Mouse (Mus musculus) heart, postnatal 4 days (tissue): ENCODE results near the gene Mrpl20. TPM values are rescaled to one million over a fixed set of nuclear protein-coding genes. Genes with fewer than 3 reads are reported as not detected.

ENCODE experiments used
- DNase-seq: peaks from one replicate; pipeline ENCODE4 v3.0.0; 2021
- total RNA-seq, 2 experiments: library from RNA; stranded (reverse); gene quantifications; 2 replicates each; pipeline ENCODE4 v1.2.3; 2021

Gene Mrpl20
- 10 to 100 TPM; 78.1 to 95.5 TPM for total RNA-seq

- no peak for DNase-seq
Observed at GRCm38 (mm10) chr4:155802741-155803339, at the start of gene Mrpl20. Gene Mrpl20 (plus strand): TSS chr4:155802878.

GRCm38 (mm10) chr4:155757011-155757410 lies 45.7 kb upstream of the Mrpl20 start:
- peak; percentile 26 for DNase-seq

GRCm38 (mm10) chr4:155759862-155760612 lies 42.6 kb upstream of the Mrpl20 start:
- DNase-seq, result peak; percentile 47

- peak; percentile 98 for DNase-seq
Observed at GRCm38 (mm10) chr4:155760613-155761355, 41.9 kb upstream of the Mrpl20 start, which contains the start of gene Atad3a. Gene Atad3a (minus strand): TSS chr4:155761093.

- no peak for DNase-seq
Observed at GRCm38 (mm10) chr4:155761356-155762099, 41.1 kb upstream of the Mrpl20 start.

GRCm38 (mm10) chr4:155762357-155762756 lies 40.3 kb upstream of the Mrpl20 start:
- no peak for DNase-seq

- DNase-seq, result no peak
Observed at GRCm38 (mm10) chr4:155769496-155769879, 33.2 kb upstream of the Mrpl20 start.

- peak; percentile 95 for DNase-seq
Observed at GRCm38 (mm10) chr4:155769880-155770512, 32.7 kb upstream of the Mrpl20 start.

- no peak for DNase-seq
Observed at GRCm38 (mm10) chr4:155770626-155771025, 32.1 kb upstream of the Mrpl20 start.

- DNase-seq, result no peak
Observed at GRCm38 (mm10) chr4:155771706-155772105, 31.0 kb upstream of the Mrpl20 start.

GRCm38 (mm10) chr4:155772786-155773185 lies 29.9 kb upstream of the Mrpl20 start:
- DNase-seq, result no peak

GRCm38 (mm10) chr4:155773335-155774078 lies 29.2 kb upstream of the Mrpl20 start:
- DNase-seq, result no peak

- peak; percentile 94 for DNase-seq
Observed at GRCm38 (mm10) chr4:155774280-155774754, 28.4 kb upstream of the Mrpl20 start, which contains the start of gene Vwa1. Gene Vwa1 (minus strand): TSS chr4:155774698.

GRCm38 (mm10) chr4:155774971-155775740 lies 27.5 kb upstream of the Mrpl20 start:
- DNase-seq, result peak; percentile 82

- DNase-seq, result peak; percentile 68
Observed at GRCm38 (mm10) chr4:155775855-155776254, 26.8 kb upstream of the Mrpl20 start.

GRCm38 (mm10) chr4:155776704-155777335 lies 25.9 kb upstream of the Mrpl20 start:
- no peak for DNase-seq

GRCm38 (mm10) chr4:155777816-155778215 lies 24.9 kb upstream of the Mrpl20 start:
- DNase-seq, result peak; percentile 56

- no peak for DNase-seq
Observed at GRCm38 (mm10) chr4:155779498-155779897, 23.2 kb upstream of the Mrpl20 start.

- DNase-seq, result peak; percentile 74
Observed at GRCm38 (mm10) chr4:155780895-155781294, 21.8 kb upstream of the Mrpl20 start.
